Mouse (Mus musculus): Measurements from ENCODE around the gene Rad23b.
"Not testable (repeated sequence)": the region's sequence is repeated elsewhere in the genome, so short reads cannot be mapped to it uniquely, and the experiment has no call there.

- not testable (repeated sequence) for TF ChIP-seq EP300 (optimal IDR thresholded peaks at IDR 0.05); CTCF (IDR thresholded peaks at IDR 0.05; ENCODE audit: low read depth)
Observed at GRCm38 (mm10) chr4:55409578-55410224, 59.9 kb downstream of the Rad23b start.
